Mouse (Mus musculus): ENCODE data around the gene Hist1h4d. TPM values are rescaled to one million over a fixed set of nuclear protein-coding genes. Genes with fewer than 3 reads are reported as not detected.
A peak's percentile ranks its signal among the peaks of the same experiment; 100 is the strongest.
"Not testable (repeated sequence)": the region's sequence is repeated elsewhere in the genome, so short reads cannot be mapped to it uniquely, and the experiment has no call there.

Gene Hist1h4d
- polyA plus RNA-seq, 1 experiment from 2014 or later = 49.1 TPM

- Histone ChIP-seq H3K4me1 (ENCODE audit: control insufficient read depth, insufficient read depth, low read length) (peaks cover 6% of the 10 kb centered on the region), H3K27me3 (ENCODE audit: control insufficient read depth, insufficient read depth, low read length) (no peaks in the 10 kb centered on the region), H3K4me3 (ENCODE audit: low read length) (no peak overlapping the region), H3K4me2 (ENCODE audit: low read depth, low read length) (0 out of 2 replicates have a peak overlapping the region, but pooled peaks have one; percentile 4), H3K36me3 (ENCODE audit: control insufficient read depth, insufficient read depth) (no peaks in the 10 kb centered on the region), H3K27ac (ENCODE audit: low read length) (no peak overlapping the region; the same call in 1 of the 2 replicates), H3K9ac (ENCODE audit: low read length) (no peak overlapping the region), H3K9me3 (replicated peaks; ENCODE audit: control insufficient read depth, low read length) (no peaks in the 10 kb centered on the region)
- ATAC-seq (replicated peaks; ENCODE audit: extremely low read depth, insufficient read depth, low FRiP score) = no peak
- WGBS = 72% methylated on average over 3 of the region's 3 CpGs
Measured at GRCm38 (mm10) chr13:23556906-23557305, 24.5 kb upstream of the Hist1h4d start.

- not testable (repeated sequence) for H3K4me1 ChIP-seq (ENCODE audit: control insufficient read depth, insufficient read depth, low read length); H3K9ac ChIP-seq (ENCODE audit: low read length); H3K36me3 ChIP-seq (ENCODE audit: control insufficient read depth, insufficient read depth); H3K9me3 ChIP-seq (replicated peaks; ENCODE audit: control insufficient read depth, low read length); H3K27me3 ChIP-seq (ENCODE audit: control insufficient read depth, insufficient read depth, low read length); ATAC-seq (replicated peaks; ENCODE audit: extremely low read depth, insufficient read depth, low FRiP score); H3K4me2 ChIP-seq (ENCODE audit: low read depth, low read length); H3K27ac ChIP-seq (ENCODE audit: low read length); H3K4me3 ChIP-seq (ENCODE audit: low read length)
- 38% methylated on average over 2 of the region's 2 CpGs for WGBS
Measured at GRCm38 (mm10) chr13:23560699-23561098, 20.7 kb upstream of the Hist1h4d start.

- peak overlapping the region; percentile 98 for H3K27ac ChIP-seq (ENCODE audit: low read length)
- peak overlapping the region; percentile 56 for H3K4me3 ChIP-seq (ENCODE audit: low read length)
- not testable (repeated sequence) for H3K36me3 ChIP-seq (ENCODE audit: control insufficient read depth, insufficient read depth); ATAC-seq (replicated peaks; ENCODE audit: extremely low read depth, insufficient read depth, low FRiP score); H3K9me3 ChIP-seq (replicated peaks; ENCODE audit: control insufficient read depth, low read length); H3K27me3 ChIP-seq (ENCODE audit: control insufficient read depth, insufficient read depth, low read length); H3K4me1 ChIP-seq (ENCODE audit: control insufficient read depth, insufficient read depth, low read length)
- 0% methylated on average over 2 of the region's 5 CpGs for WGBS
- H3K9ac ChIP-seq (ENCODE audit: low read length) = peak overlapping the region; percentile 74; the same call in 1 of the 2 replicates
- H3K4me2 ChIP-seq (ENCODE audit: low read depth, low read length) = peak overlapping the region; percentile 91
Measured at GRCm38 (mm10) chr13:23561531-23561882, 19.9 kb upstream of the Hist1h4d start.

- 0% methylated on average over 52 of the region's 67 CpGs for WGBS
- H3K4me1 ChIP-seq (ENCODE audit: control insufficient read depth, insufficient read depth, low read length); H3K36me3 ChIP-seq (ENCODE audit: control insufficient read depth, insufficient read depth); H3K27me3 ChIP-seq (ENCODE audit: control insufficient read depth, insufficient read depth, low read length); H3K9me3 ChIP-seq (replicated peaks; ENCODE audit: control insufficient read depth, low read length): not testable (repeated sequence)
- H3K27ac ChIP-seq (ENCODE audit: low read length) = peak within 1 kb of the TSS; percentile 98
- peak; percentile 90 for ATAC-seq (replicated peaks; ENCODE audit: extremely low read depth, insufficient read depth, low FRiP score)
- peak within 1 kb of the TSS; percentile 74 for H3K9ac ChIP-seq (ENCODE audit: low read length)
- peak within 1 kb of the TSS; percentile 56 for H3K4me3 ChIP-seq (ENCODE audit: low read length)
- H3K4me2 ChIP-seq (ENCODE audit: low read depth, low read length) = peak within 1 kb of the TSS; percentile 91
Measured at GRCm38 (mm10) chr13:23561883-23562659, 19.3 kb upstream of the Hist1h4d start, which contains the start of gene Hist1h3e. TSS of gene Hist1h3e (minus strand) at chr13:23562369.

- ATAC-seq (replicated peaks; ENCODE audit: extremely low read depth, insufficient read depth, low FRiP score) = peak; percentile 49; the same call in 1 of the 2 replicates
- Histone ChIP-seq H3K4me2 (ENCODE audit: low read depth, low read length) (peak overlapping the region; percentile 91), H3K9me3 (replicated peaks; ENCODE audit: control insufficient read depth, low read length) (no peaks in the 10 kb centered on the region), H3K36me3 (ENCODE audit: control insufficient read depth, insufficient read depth) (no peaks in the 10 kb centered on the region), H3K4me3 (ENCODE audit: low read length) (peak overlapping the region; percentile 56), H3K9ac (ENCODE audit: low read length) (peak overlapping the region; percentile 71), H3K27ac (ENCODE audit: low read length) (peak overlapping the region; percentile 98), H3K4me1 (ENCODE audit: control insufficient read depth, insufficient read depth, low read length) (no peaks in the 10 kb centered on the region), H3K27me3 (ENCODE audit: control insufficient read depth, insufficient read depth, low read length) (no peaks in the 10 kb centered on the region)
- 2% methylated on average over 18 of the region's 18 CpGs for WGBS
Measured at GRCm38 (mm10) chr13:23562699-23563462, 18.5 kb upstream of the Hist1h4d start.

- Histone ChIP-seq H3K36me3 (ENCODE audit: control insufficient read depth, insufficient read depth) (no peaks in the 10 kb centered on the region), H3K27me3 (ENCODE audit: control insufficient read depth, insufficient read depth, low read length) (no peaks in the 10 kb centered on the region), H3K4me3 (ENCODE audit: low read length) (no peak overlapping the region), H3K9me3 (replicated peaks; ENCODE audit: control insufficient read depth, low read length) (no peaks in the 10 kb centered on the region), H3K27ac (ENCODE audit: low read length) (no peak overlapping the region), H3K4me1 (ENCODE audit: control insufficient read depth, insufficient read depth, low read length) (no peaks in the 10 kb centered on the region), H3K9ac (ENCODE audit: low read length) (no peak overlapping the region), H3K4me2 (ENCODE audit: low read depth, low read length) (no peak overlapping the region)
- 83% methylated on average over 2 of the region's 2 CpGs for WGBS
- ATAC-seq (replicated peaks; ENCODE audit: extremely low read depth, insufficient read depth, low FRiP score) = no peak
Measured at GRCm38 (mm10) chr13:23564482-23564881, 16.9 kb upstream of the Hist1h4d start.

GRCm38 (mm10) chr13:23570261-23571021, 11.0 kb upstream of the Hist1h4d start:
- peak overlapping the region; percentile 77 for H3K4me2 ChIP-seq (ENCODE audit: low read depth, low read length)
- peak; percentile 3; the same call in 1 of the 2 replicates for ATAC-seq (replicated peaks; ENCODE audit: extremely low read depth, insufficient read depth, low FRiP score)
- H3K4me1 ChIP-seq (ENCODE audit: control insufficient read depth, insufficient read depth, low read length) = peaks cover 18% of the 10 kb centered on the region
- peak overlapping the region; percentile 96 for H3K27ac ChIP-seq (ENCODE audit: low read length)
- H3K27me3 ChIP-seq (ENCODE audit: control insufficient read depth, insufficient read depth, low read length); H3K9me3 ChIP-seq (replicated peaks; ENCODE audit: control insufficient read depth, low read length); H3K36me3 ChIP-seq (ENCODE audit: control insufficient read depth, insufficient read depth): not testable (repeated sequence)
- H3K9ac ChIP-seq (ENCODE audit: low read length) = peak overlapping the region; percentile 68
- H3K4me3 ChIP-seq (ENCODE audit: low read length) = peak overlapping the region; percentile 59
- 4% methylated on average over 19 of the region's 41 CpGs for WGBS

- peak within 1 kb of the TSS; percentile 77 for H3K4me2 ChIP-seq (ENCODE audit: low read depth, low read length)
- WGBS = 1% methylated on average over 18 of the region's 18 CpGs
Measured at GRCm38 (mm10) chr13:23571022-23571503, 10.3 kb upstream of the Hist1h4d start, which contains the start of the genes Hist1h2ae and Hist1h2bg. TSS of gene Hist1h2ae (minus strand) at chr13:23571220. TSS of gene Hist1h2bg (plus strand) at chr13:23571396.

More at GRCm38 (mm10) chr13:23571022-23571503, 10.3 kb upstream of the Hist1h4d start, which contains the start of the genes Hist1h2ae and Hist1h2bg:
- ATAC-seq (replicated peaks; ENCODE audit: extremely low read depth, insufficient read depth, low FRiP score) = peak; percentile 87
- Histone ChIP-seq H3K4me3 (ENCODE audit: low read length) (peak within 1 kb of the TSS; percentile 59), H3K36me3 (ENCODE audit: control insufficient read depth, insufficient read depth) (no peaks in the 10 kb centered on the region), H3K9me3 (replicated peaks; ENCODE audit: control insufficient read depth, low read length) (no peaks in the 10 kb centered on the region), H3K9ac (ENCODE audit: low read length) (peak within 1 kb of the TSS; percentile 76), H3K4me1 (ENCODE audit: control insufficient read depth, insufficient read depth, low read length) (peaks cover 18% of the 10 kb centered on the region), H3K27me3 (ENCODE audit: control insufficient read depth, insufficient read depth, low read length) (no peaks in the 10 kb centered on the region), H3K27ac (ENCODE audit: low read length) (peak within 1 kb of the TSS; percentile 96)
